Mouse (Mus musculus) neural tube, embryonic 11.5 days (tissue): ENCODE results near the gene Ccdc6. TPM values are rescaled to one million over a fixed set of nuclear protein-coding genes. Genes with fewer than 3 reads are reported as not detected.
"Not testable (repeated sequence)": the region's sequence is repeated elsewhere in the genome, so short reads cannot be mapped to it uniquely, and the experiment has no call there.

Source experiments
- ATAC-seq: fragments of 200-750 bp; cut with Nextera tagmentation; 2 replicates; pipeline ENCODE4 v1.8.0; 2017; ENCODE audit warnings: moderate number of reproducible peaks, mild to moderate bottlenecking, moderate TSS enrichment, moderate library complexity; ENCODE audit not compliant: insufficient read depth, low FRiP score, low TSS enrichment
- DNase-seq: peaks from one replicate; pipeline ENCODE4 v3.0.0-alpha.2; 2015; ENCODE audit warnings: low spot score
- H3K27ac ChIP-seq: fragments of 300-500 bp; sonication (generic); 2 replicates; pipeline ENCODE4 v1.5.1; 2014; ENCODE audit warnings: low read depth, mild to moderate bottlenecking, low read length
- H3K27me3 ChIP-seq: fragments of 300-500 bp; sonication (generic); 2 replicates; pipeline ENCODE4 v1.6.1; 2014; ENCODE audit warnings: mild to moderate bottlenecking, low read length, mixed read lengths; ENCODE audit not compliant: control insufficient read depth, insufficient read depth
- H3K36me3 ChIP-seq: fragments of 300-500 bp; sonication (generic); 2 replicates; pipeline ENCODE4 v1.6.1; 2014; ENCODE audit warnings: mild to moderate bottlenecking, low read length, moderate library complexity, mixed read lengths; ENCODE audit not compliant: control insufficient read depth, insufficient read depth
- H3K4me1 ChIP-seq: fragments of 300-500 bp; sonication (generic); 2 replicates; pipeline ENCODE4 v1.6.1; 2014; ENCODE audit warnings: low read length, mixed read lengths; ENCODE audit not compliant: control insufficient read depth, insufficient read depth
- H3K4me2 ChIP-seq: fragments of 300-500 bp; sonication (generic); 2 replicates; pipeline ENCODE4 v1.6.1; 2014; ENCODE audit warnings: low read depth, mild to moderate bottlenecking, moderate library complexity
- H3K4me3 ChIP-seq: fragments of 300-500 bp; sonication (generic); 2 replicates; pipeline ENCODE4 v1.5.1; 2014; ENCODE audit warnings: low read depth, low read length
- H3K9ac ChIP-seq: fragments of 300-500 bp; sonication (generic); 2 replicates; pipeline ENCODE4 v1.6.1; 2014; ENCODE audit warnings: mild to moderate bottlenecking, low read length
- H3K9me3 ChIP-seq: fragments of 300-500 bp; sonication (generic); 2 replicates; pipeline ENCODE4 v1.6.1; 2016; ENCODE audit warnings: low read length; ENCODE audit not compliant: control insufficient read depth
- WGBS: fragments of 180-500 bp; shearing (Covaris S2); extraction: QIAGEN DNeasy Blood & Tissue Kit; methylation state at CpG from one replicate; pipeline ENCODE4 v1.1.7; 2014; 5-methylcytosine and 5-hydroxymethylcytosine counted together
- polyA plus RNA-seq: library from polyadenylated mRNA; unstranded; fragments of >200 nt; fragmentation: Nextera tagmentation; extraction: Ambion mirVana; gene quantifications from 2 replicates; pipeline ENCODE4 v1.2.1, GENCODE M21; 2014

Ccdc6 gene
- polyA plus RNA-seq, 1 experiment from 2014 or later = 21.6 TPM

GRCm38 (mm10) chr10:70204505-70205399, 107.8 kb downstream of the Ccdc6 start, which contains the start of gene Mrln:
Mrln (plus strand) TSS chr10:70204664.
- Histone ChIP-seq H3K9me3 (no peaks in the 10 kb centered on the region), H3K4me2 (no peak within 1 kb of the TSS), H3K9ac (no peak within 1 kb of the TSS), H3K4me1 (no peaks in the 10 kb centered on the region), H3K27ac (no peak within 1 kb of the TSS), H3K36me3 (no peaks in the 10 kb centered on the region), H3K4me3 (no peak within 1 kb of the TSS), H3K27me3 (no peaks in the 10 kb centered on the region)
- DNase-seq (no peak), ATAC-seq (no peak)
- WGBS = 62% methylated on average over 17 of the region's 17 CpGs

GRCm38 (mm10) chr10:70211281-70211680, 114.4 kb downstream of the Ccdc6 start:
- no peak for DNase-seq
- Histone ChIP-seq H3K4me1 (no peaks in the 10 kb centered on the region), H3K27me3 (no peaks in the 10 kb centered on the region), H3K36me3 (no peaks in the 10 kb centered on the region), H3K4me2 (no peak overlapping the region), H3K9me3 (no peaks in the 10 kb centered on the region), H3K27ac (no peak overlapping the region), H3K4me3 (no peak overlapping the region), H3K9ac (no peak overlapping the region)
- WGBS = 87% methylated on average over 9 of the region's 9 CpGs
- ATAC-seq = no peak

GRCm38 (mm10) chr10:70220971-70221370, 124.0 kb downstream of the Ccdc6 start:
- Histone ChIP-seq H3K9ac (no peak overlapping the region), H3K4me1 (no peaks in the 10 kb centered on the region), H3K36me3 (no peaks in the 10 kb centered on the region), H3K27me3 (no peaks in the 10 kb centered on the region), H3K9me3 (no peaks in the 10 kb centered on the region), H3K4me2 (no peak overlapping the region), H3K4me3 (no peak overlapping the region), H3K27ac (no peak overlapping the region)
- DNase-seq (no peak), ATAC-seq (no peak)
- WGBS = 72% methylated on average over 5 of the region's 5 CpGs

GRCm38 (mm10) chr10:70222231-70222630, 125.3 kb downstream of the Ccdc6 start:
- H3K4me1 ChIP-seq, DNase-seq, H3K9me3 ChIP-seq, H3K27me3 ChIP-seq, H3K4me2 ChIP-seq, H3K36me3 ChIP-seq, H3K9ac ChIP-seq, H3K4me3 ChIP-seq, ATAC-seq, H3K27ac ChIP-seq: not testable (repeated sequence)
- WGBS = 90% methylated on average over 8 of the region's 8 CpGs

- H3K27me3 ChIP-seq = no peaks in the 10 kb centered on the region
- H3K9me3 ChIP-seq = no peaks in the 10 kb centered on the region
- no peak overlapping the region for H3K27ac ChIP-seq
- no peak overlapping the region for H3K4me3 ChIP-seq
- H3K36me3 ChIP-seq = no peaks in the 10 kb centered on the region
- 85% methylated on average over 6 of the region's 6 CpGs for WGBS
- no peak overlapping the region for H3K9ac ChIP-seq
- no peak overlapping the region for H3K4me2 ChIP-seq
- no peak for DNase-seq
- no peaks in the 10 kb centered on the region for H3K4me1 ChIP-seq
- ATAC-seq = no peak
These were observed 127.7 kb downstream of the Ccdc6 start for GRCm38 (mm10) chr10:70224571-70224970.

GRCm38 (mm10) chr10:70225760-70226159, 128.8 kb downstream of the Ccdc6 start:
- Histone ChIP-seq H3K4me2 (no peak overlapping the region), H3K4me3 (no peak overlapping the region), H3K4me1 (no peaks in the 10 kb centered on the region), H3K27me3 (no peaks in the 10 kb centered on the region), H3K9ac (no peak overlapping the region), H3K36me3 (no peaks in the 10 kb centered on the region), H3K27ac (no peak overlapping the region), H3K9me3 (no peaks in the 10 kb centered on the region)
- WGBS = 83% methylated on average over 6 of the region's 6 CpGs
- DNase-seq (no peak), ATAC-seq (no peak)

GRCm38 (mm10) chr10:70226608-70227007, 129.7 kb downstream of the Ccdc6 start:
- H3K4me2 ChIP-seq = no peak overlapping the region
- no peak for DNase-seq
- no peak overlapping the region for H3K27ac ChIP-seq
- H3K9me3 ChIP-seq = no peaks in the 10 kb centered on the region
- H3K36me3 ChIP-seq = no peaks in the 10 kb centered on the region
- H3K4me3 ChIP-seq = no peak overlapping the region
- ATAC-seq = no peak
- H3K4me1 ChIP-seq = no peaks in the 10 kb centered on the region
- no peaks in the 10 kb centered on the region for H3K27me3 ChIP-seq
- H3K9ac ChIP-seq = no peak overlapping the region

GRCm38 (mm10) chr10:70230352-70230751, 133.4 kb downstream of the Ccdc6 start:
- H3K9me3 ChIP-seq = no peaks in the 10 kb centered on the region
- no peaks in the 10 kb centered on the region for H3K27me3 ChIP-seq
- H3K4me3 ChIP-seq = no peak overlapping the region
- H3K4me2 ChIP-seq = no peak overlapping the region
- H3K9ac ChIP-seq = no peak overlapping the region
- no peaks in the 10 kb centered on the region for H3K36me3 ChIP-seq
- WGBS = 82% methylated on average over 6 of the region's 6 CpGs
- H3K27ac ChIP-seq = no peak overlapping the region
- no peak for DNase-seq
- H3K4me1 ChIP-seq = no peaks in the 10 kb centered on the region
- ATAC-seq = no peak

- H3K27ac ChIP-seq = no peak overlapping the region
- DNase-seq = no peak
- no peak overlapping the region for H3K4me3 ChIP-seq
- ATAC-seq = no peak
- H3K4me1 ChIP-seq = no peaks in the 10 kb centered on the region
- H3K36me3 ChIP-seq = no peaks in the 10 kb centered on the region
- no peaks in the 10 kb centered on the region for H3K27me3 ChIP-seq
- H3K9me3 ChIP-seq = no peaks in the 10 kb centered on the region
- no peak overlapping the region for H3K4me2 ChIP-seq
- 78% methylated on average over 2 of the region's 2 CpGs for WGBS
- H3K9ac ChIP-seq = no peak overlapping the region
These were observed 141.0 kb downstream of the Ccdc6 start for GRCm38 (mm10) chr10:70237936-70238335.
